Mouse (Mus musculus) kidney, embryonic 15.5 days (tissue): ENCODE results near the gene Adamtsl2. TPM values are rescaled to one million over a fixed set of nuclear protein-coding genes. Genes with fewer than 3 reads are reported as not detected.

Experiments used
- ATAC-seq: fragments of 200-750 bp; cut with Nextera tagmentation; replicated peaks from 2 replicates; pipeline ENCODE4 v1.8.0; 2017; ENCODE audit warnings: moderate TSS enrichment; ENCODE audit not compliant: low FRiP score
- H3K27ac ChIP-seq: fragments of 300-500 bp; sonication (generic); 2 replicates; pipeline ENCODE4 v1.5.1; 2015; ENCODE audit warnings: mild to moderate bottlenecking, inconsistent platforms
- H3K27me3 ChIP-seq: fragments of 300-500 bp; sonication (generic); 2 replicates; pipeline ENCODE4 v1.6.1; 2015; ENCODE audit warnings: inconsistent platforms
- H3K36me3 ChIP-seq: fragments of 300-500 bp; sonication (generic); 2 replicates; pipeline ENCODE4 v1.6.1; 2015; ENCODE audit warnings: inconsistent platforms
- H3K4me1 ChIP-seq: fragments of 300-500 bp; sonication (generic); 2 replicates; pipeline ENCODE4 v1.6.1; 2015; ENCODE audit warnings: inconsistent platforms
- H3K4me2 ChIP-seq: fragments of 300-500 bp; sonication (generic); 2 replicates; pipeline ENCODE4 v1.6.1; 2015; ENCODE audit warnings: moderate library complexity, mild to moderate bottlenecking, inconsistent platforms
- H3K4me3 ChIP-seq: fragments of 300-500 bp; sonication (generic); replicated peaks from 2 replicates; pipeline ENCODE4 v1.5.1; 2015; ENCODE audit warnings: mild to moderate bottlenecking, inconsistent platforms
- H3K9ac ChIP-seq: fragments of 300-500 bp; sonication (generic); 2 replicates; pipeline ENCODE4 v1.6.1; 2015; ENCODE audit warnings: mild to moderate bottlenecking, inconsistent platforms
- H3K9me3 ChIP-seq: fragments of 300-500 bp; sonication (generic); replicated peaks from 2 replicates; pipeline ENCODE4 v1.6.1; 2016; ENCODE audit warnings: inconsistent platforms
- WGBS: fragments of 180-500 bp; shearing (Covaris S2); methylation state at CpG from one replicate; pipeline ENCODE4 v1.1.7; 2015; ENCODE audit warnings: mixed read lengths; 5-methylcytosine and 5-hydroxymethylcytosine counted together
- polyA plus RNA-seq: library from polyadenylated mRNA; unstranded; fragments of >200 nt; fragmentation: Nextera tagmentation; extraction: Ambion mirVana; gene quantifications from 2 replicates; pipeline ENCODE4 v1.2.1, GENCODE M21; 2015

Gene Adamtsl2
- polyA plus RNA-seq, 1 experiment from 2014 or later, result 1.7 TPM

GRCm38 (mm10) chr2:27121626-27122355, 42.6 kb downstream of the Adamtsl2 start:
- peaks cover 16% of the 10 kb centered on the region for H3K4me1 ChIP-seq
- WGBS, result 8% methylated on average over 9 of the region's 9 CpGs
- no peak overlapping the region for H3K4me2 ChIP-seq
- ATAC-seq, result no peak; the same call in 1 of the 2 replicates
- no peaks in the 10 kb centered on the region for H3K9me3 ChIP-seq
- H3K36me3 ChIP-seq, result no peaks in the 10 kb centered on the region
- H3K9ac ChIP-seq, result no peak overlapping the region
- no peak overlapping the region for H3K4me3 ChIP-seq
- H3K27me3 ChIP-seq, result no peaks in the 10 kb centered on the region
- no peak overlapping the region for H3K27ac ChIP-seq

- H3K4me1 ChIP-seq, result peaks cover 16% of the 10 kb centered on the region
- no peak for ATAC-seq
- no peak overlapping the region for H3K4me3 ChIP-seq
- no peak overlapping the region for H3K9ac ChIP-seq
- WGBS, result 51% methylated on average over 9 of the region's 9 CpGs
- H3K27ac ChIP-seq, result no peak overlapping the region
- H3K27me3 ChIP-seq, result no peaks in the 10 kb centered on the region
- no peak overlapping the region for H3K4me2 ChIP-seq
- no peaks in the 10 kb centered on the region for H3K36me3 ChIP-seq
- H3K9me3 ChIP-seq, result no peaks in the 10 kb centered on the region
These were observed 43.4 kb downstream of the Adamtsl2 start for GRCm38 (mm10) chr2:27122578-27122977.

- Histone ChIP-seq H3K9me3 (no peaks in the 10 kb centered on the region), H3K27me3 (no peaks in the 10 kb centered on the region), H3K4me2 (no peak overlapping the region), H3K36me3 (no peaks in the 10 kb centered on the region), H3K4me1 (peaks cover 16% of the 10 kb centered on the region), H3K27ac (no peak overlapping the region), H3K4me3 (no peak overlapping the region), H3K9ac (no peak overlapping the region)
- no peak for ATAC-seq
- 82% methylated on average over 4 of the region's 4 CpGs for WGBS
These were observed 43.9 kb downstream of the Adamtsl2 start for GRCm38 (mm10) chr2:27123121-27123520.

GRCm38 (mm10) chr2:27125979-27126378, 46.8 kb downstream of the Adamtsl2 start:
- Histone ChIP-seq H3K27me3 (no peaks in the 10 kb centered on the region), H3K9ac (no peak overlapping the region), H3K4me1 (peaks cover 16% of the 10 kb centered on the region), H3K9me3 (no peaks in the 10 kb centered on the region), H3K4me3 (no peak overlapping the region), H3K27ac (no peak overlapping the region), H3K36me3 (no peaks in the 10 kb centered on the region), H3K4me2 (no peak overlapping the region)
- no peak for ATAC-seq
- WGBS, result 38% methylated on average over 10 of the region's 10 CpGs

- WGBS, result 55% methylated on average over 4 of the region's 4 CpGs
- no peak overlapping the region for H3K27ac ChIP-seq
- no peaks in the 10 kb centered on the region for H3K36me3 ChIP-seq
- H3K4me1 ChIP-seq, result peaks cover 11% of the 10 kb centered on the region
- no peaks in the 10 kb centered on the region for H3K27me3 ChIP-seq
- H3K9me3 ChIP-seq, result no peaks in the 10 kb centered on the region
- H3K4me2 ChIP-seq, result no peak overlapping the region
- no peak overlapping the region for H3K9ac ChIP-seq
- ATAC-seq, result no peak
- no peak overlapping the region for H3K4me3 ChIP-seq
These were observed 47.3 kb downstream of the Adamtsl2 start for GRCm38 (mm10) chr2:27126496-27126895.

- H3K4me1 ChIP-seq, result no peaks in the 10 kb centered on the region
- H3K4me2 ChIP-seq, result no peak overlapping the region
- no peak overlapping the region for H3K9ac ChIP-seq
- ATAC-seq, result no peak
- no peaks in the 10 kb centered on the region for H3K36me3 ChIP-seq
- no peak overlapping the region for H3K27ac ChIP-seq
- no peaks in the 10 kb centered on the region for H3K9me3 ChIP-seq
- 73% methylated on average over 3 of the region's 3 CpGs for WGBS
- H3K4me3 ChIP-seq, result no peak overlapping the region
- H3K27me3 ChIP-seq, result no peaks in the 10 kb centered on the region
These were observed 49.8 kb downstream of the Adamtsl2 start for GRCm38 (mm10) chr2:27128990-27129389.

- peaks cover 24% of the 10 kb centered on the region for H3K27me3 ChIP-seq
- 75% methylated on average over 5 of the region's 5 CpGs for WGBS
- H3K9me3 ChIP-seq, result no peaks in the 10 kb centered on the region
- no peaks in the 10 kb centered on the region for H3K4me1 ChIP-seq
- H3K4me3 ChIP-seq, result no peak overlapping the region
- no peaks in the 10 kb centered on the region for H3K36me3 ChIP-seq
- H3K9ac ChIP-seq, result no peak overlapping the region
- no peak for ATAC-seq
- H3K27ac ChIP-seq, result no peak overlapping the region
- H3K4me2 ChIP-seq, result no peak overlapping the region
These were observed 56.8 kb downstream of the Adamtsl2 start for GRCm38 (mm10) chr2:27135935-27136334.

GRCm38 (mm10) chr2:27136336-27136735, 57.2 kb downstream of the Adamtsl2 start:
- no peak overlapping the region for H3K4me2 ChIP-seq
- 62% methylated on average over 3 of the region's 3 CpGs for WGBS
- no peaks in the 10 kb centered on the region for H3K4me1 ChIP-seq
- H3K36me3 ChIP-seq, result no peaks in the 10 kb centered on the region
- peaks cover 28% of the 10 kb centered on the region for H3K27me3 ChIP-seq
- no peak for ATAC-seq
- no peaks in the 10 kb centered on the region for H3K9me3 ChIP-seq
- no peak overlapping the region for H3K9ac ChIP-seq
- H3K4me3 ChIP-seq, result no peak overlapping the region
- H3K27ac ChIP-seq, result no peak overlapping the region

GRCm38 (mm10) chr2:27136789-27137188, 57.6 kb downstream of the Adamtsl2 start:
- no peak overlapping the region for H3K9ac ChIP-seq
- H3K9me3 ChIP-seq, result no peaks in the 10 kb centered on the region
- peaks cover 2% of the 10 kb centered on the region for H3K4me1 ChIP-seq
- peaks cover 33% of the 10 kb centered on the region for H3K27me3 ChIP-seq
- 78% methylated on average over 1 of the region's 1 CpGs for WGBS
- H3K4me2 ChIP-seq, result no peak overlapping the region
- no peak overlapping the region for H3K27ac ChIP-seq
- ATAC-seq, result no peak
- H3K36me3 ChIP-seq, result no peaks in the 10 kb centered on the region
- H3K4me3 ChIP-seq, result no peak overlapping the region

- Histone ChIP-seq H3K4me2 (no peak overlapping the region), H3K9ac (no peak overlapping the region), H3K9me3 (no peaks in the 10 kb centered on the region), H3K4me3 (no peak overlapping the region), H3K27ac (no peak overlapping the region), H3K4me1 (peaks cover 8% of the 10 kb centered on the region), H3K27me3 (peaks cover 48% of the 10 kb centered on the region), H3K36me3 (no peaks in the 10 kb centered on the region)
- 60% methylated on average over 4 of the region's 4 CpGs for WGBS
- no peak for ATAC-seq
These were observed 59.2 kb downstream of the Adamtsl2 start for GRCm38 (mm10) chr2:27138356-27138755.

- H3K4me2 ChIP-seq, result peak within 1 kb of the TSS; percentile 87
- no peak within 1 kb of the TSS for H3K9ac ChIP-seq
- WGBS, result under 1% methylated on average over 59 of the region's 62 CpGs
- no peak within 1 kb of the TSS for H3K27ac ChIP-seq
- H3K27me3 ChIP-seq, result peaks cover 57% of the 10 kb centered on the region
- no peaks in the 10 kb centered on the region for H3K36me3 ChIP-seq
- peaks cover 8% of the 10 kb centered on the region for H3K4me1 ChIP-seq
- no peaks in the 10 kb centered on the region for H3K9me3 ChIP-seq
- ATAC-seq, result peak; percentile 75; the same call in 1 of the 2 replicates
- H3K4me3 ChIP-seq, result peak within 1 kb of the TSS; percentile 44
These were observed 62.9 kb downstream of the Adamtsl2 start, which contains the start of gene Fam163b for GRCm38 (mm10) chr2:27141950-27142693. Fam163b (minus strand) TSS chr2:27142491.

GRCm38 (mm10) chr2:27144957-27145356, 65.8 kb downstream of the Adamtsl2 start:
- no peak overlapping the region for H3K4me2 ChIP-seq
- peaks cover 8% of the 10 kb centered on the region for H3K4me1 ChIP-seq
- H3K27ac ChIP-seq, result no peak overlapping the region
- H3K27me3 ChIP-seq, result peaks cover 45% of the 10 kb centered on the region
- H3K36me3 ChIP-seq, result no peaks in the 10 kb centered on the region
- H3K4me3 ChIP-seq, result no peak overlapping the region
- 70% methylated on average over 2 of the region's 2 CpGs for WGBS
- no peak for ATAC-seq
- H3K9ac ChIP-seq, result no peak overlapping the region
- H3K9me3 ChIP-seq, result no peaks in the 10 kb centered on the region
